Mouse (Mus musculus): ENCODE data around the gene Myoz2. TPM values are rescaled to one million over a fixed set of nuclear protein-coding genes. Genes with fewer than 3 reads are reported as not detected.

Myoz2 gene
- polyA plus RNA-seq, 1 experiment = 0.25 TPM

GRCm38 (mm10) chr3:123007386-123007785 is 27.4 kb downstream of the Myoz2 start:
- DNase-seq (ENCODE audit: low read depth) = no peak
- TF ChIP-seq CTCF (IDR thresholded peaks at IDR 0.05; ENCODE audit: borderline replicate concordance, extremely low read depth, insufficient read depth, insufficient read length) (no peak), POLR2A (IDR thresholded peaks at IDR 0.05; ENCODE audit: borderline replicate concordance, extremely low read depth, insufficient read depth, insufficient read length, poor library complexity, severe bottlenecking) (no peak)

GRCm38 (mm10) chr3:123001053-123001452 is 33.8 kb downstream of the Myoz2 start:
- no peak for TF ChIP-seq CTCF (IDR thresholded peaks at IDR 0.05; ENCODE audit: borderline replicate concordance, extremely low read depth, insufficient read depth, insufficient read length)
- TF ChIP-seq POLR2A (IDR thresholded peaks at IDR 0.05; ENCODE audit: borderline replicate concordance, extremely low read depth, insufficient read depth, insufficient read length, poor library complexity, severe bottlenecking) = no peak
- DNase-seq (ENCODE audit: low read depth) = no peak

- no peak for TF ChIP-seq CTCF (IDR thresholded peaks at IDR 0.05; ENCODE audit: borderline replicate concordance, extremely low read depth, insufficient read depth, insufficient read length)
- no peak for TF ChIP-seq POLR2A (IDR thresholded peaks at IDR 0.05; ENCODE audit: borderline replicate concordance, extremely low read depth, insufficient read depth, insufficient read length, poor library complexity, severe bottlenecking)
- DNase-seq (ENCODE audit: low read depth) = no peak
These were observed 36.3 kb downstream of the Myoz2 start for GRCm38 (mm10) chr3:122998511-122998910.

- no peak for DNase-seq (ENCODE audit: low read depth)
- TF ChIP-seq CTCF (IDR thresholded peaks at IDR 0.05; ENCODE audit: borderline replicate concordance, extremely low read depth, insufficient read depth, insufficient read length) (no peak), POLR2A (IDR thresholded peaks at IDR 0.05; ENCODE audit: borderline replicate concordance, extremely low read depth, insufficient read depth, insufficient read length, poor library complexity, severe bottlenecking) (no peak)
These were observed 37.8 kb downstream of the Myoz2 start for GRCm38 (mm10) chr3:122996968-122997367.

GRCm38 (mm10) chr3:122986906-122987305 is 47.9 kb downstream of the Myoz2 start:
- no peak for TF ChIP-seq CTCF (IDR thresholded peaks at IDR 0.05; ENCODE audit: borderline replicate concordance, extremely low read depth, insufficient read depth, insufficient read length)
- TF ChIP-seq POLR2A (IDR thresholded peaks at IDR 0.05; ENCODE audit: borderline replicate concordance, extremely low read depth, insufficient read depth, insufficient read length, poor library complexity, severe bottlenecking) = no peak

GRCm38 (mm10) chr3:122986386-122986785 is 48.4 kb downstream of the Myoz2 start:
- DNase-seq (ENCODE audit: low read depth) = no peak
- TF ChIP-seq POLR2A (IDR thresholded peaks at IDR 0.05; ENCODE audit: borderline replicate concordance, extremely low read depth, insufficient read depth, insufficient read length, poor library complexity, severe bottlenecking) (no peak), CTCF (IDR thresholded peaks at IDR 0.05; ENCODE audit: borderline replicate concordance, extremely low read depth, insufficient read depth, insufficient read length) (no peak)

More at GRCm38 (mm10) chr3:122986906-122987305, 47.9 kb downstream of the Myoz2 start:
- no peak for DNase-seq (ENCODE audit: low read depth)

- TF ChIP-seq POLR2A (IDR thresholded peaks at IDR 0.05; ENCODE audit: borderline replicate concordance, extremely low read depth, insufficient read depth, insufficient read length, poor library complexity, severe bottlenecking) (no peak), CTCF (IDR thresholded peaks at IDR 0.05; ENCODE audit: borderline replicate concordance, extremely low read depth, insufficient read depth, insufficient read length) (no peak)
- peak; percentile 46 for DNase-seq (ENCODE audit: low read depth)
These were observed 49.5 kb downstream of the Myoz2 start for GRCm38 (mm10) chr3:122985183-122985944.

- TF ChIP-seq POLR2A (IDR thresholded peaks at IDR 0.05; ENCODE audit: borderline replicate concordance, extremely low read depth, insufficient read depth, insufficient read length, poor library complexity, severe bottlenecking) (peak; percentile 100), CTCF (IDR thresholded peaks at IDR 0.05; ENCODE audit: borderline replicate concordance, extremely low read depth, insufficient read depth, insufficient read length) (no peak)
- peak; percentile 98 for DNase-seq (ENCODE audit: low read depth)
These were observed 50.3 kb downstream of the Myoz2 start, which contains the start of gene Usp53 for GRCm38 (mm10) chr3:122984249-122985182. Usp53 (minus strand) TSS chr3:122984510.

GRCm38 (mm10) chr3:122983849-122984248 is 51.0 kb downstream of the Myoz2 start:
- TF ChIP-seq POLR2A (IDR thresholded peaks at IDR 0.05; ENCODE audit: borderline replicate concordance, extremely low read depth, insufficient read depth, insufficient read length, poor library complexity, severe bottlenecking) (no peak), CTCF (IDR thresholded peaks at IDR 0.05; ENCODE audit: borderline replicate concordance, extremely low read depth, insufficient read depth, insufficient read length) (no peak)
- DNase-seq (ENCODE audit: low read depth) = peak; percentile 84

- no peak for TF ChIP-seq CTCF (IDR thresholded peaks at IDR 0.05; ENCODE audit: borderline replicate concordance, extremely low read depth, insufficient read depth, insufficient read length)
- TF ChIP-seq POLR2A (IDR thresholded peaks at IDR 0.05; ENCODE audit: borderline replicate concordance, extremely low read depth, insufficient read depth, insufficient read length, poor library complexity, severe bottlenecking) = no peak
- DNase-seq (ENCODE audit: low read depth) = no peak
These were observed 58.9 kb downstream of the Myoz2 start for GRCm38 (mm10) chr3:122975964-122976363.

GRCm38 (mm10) chr3:122975363-122975762 is 59.5 kb downstream of the Myoz2 start:
- no peak for DNase-seq (ENCODE audit: low read depth)
- TF ChIP-seq CTCF (IDR thresholded peaks at IDR 0.05; ENCODE audit: borderline replicate concordance, extremely low read depth, insufficient read depth, insufficient read length) (no peak), POLR2A (IDR thresholded peaks at IDR 0.05; ENCODE audit: borderline replicate concordance, extremely low read depth, insufficient read depth, insufficient read length, poor library complexity, severe bottlenecking) (no peak)

Data from brain, embryonic 14.5 days (tissue).